In genomic region chr3:78948171-78948570, GRCm38 (mm10) we compare ENCODE assay signal across 9 mouse cellular contexts.
DNase-seq lines count a peak whose midpoint lies in the region; ATAC-seq and TF ChIP-seq lines count a peak whose summit lies in the region.
"Had no signal": no experiment of that assay in that cellular context is flagged by ENCODE, and none has a peak within 500 bp of the region (broad histone marks: within the 10 kb centered on the region; RNA-seq: fewer than 3 reads in every experiment).

No protein-coding gene starts in this region.

- H3K4me3 ChIP-seq in intestine, postnatal 0 days (ENCODE audit: low read depth, low read length), result no peak overlapping the region
- H3K4me3 ChIP-seq in intestine, embryonic 16.5 days (ENCODE audit: low read length), result no peak overlapping the region
- H3K4me3 ChIP-seq in heart, postnatal 0 days (ENCODE audit: low read depth, low read length), result no peak overlapping the region
- H3K4me3 ChIP-seq in left cerebral cortex, adult 2 months, result no peak overlapping the region
- H3K4me3 ChIP-seq: embryonic facial prominence, embryonic 15.5 days had no signal

- no peak overlapping the region for H3K4me2 ChIP-seq in intestine, postnatal 0 days (replicated peaks; ENCODE audit: low read depth)
- H3K4me2 ChIP-seq in intestine, embryonic 16.5 days (ENCODE audit: low read depth, low read length), result no peak overlapping the region
- H3K4me2 ChIP-seq in heart, postnatal 0 days (ENCODE audit: low read depth, low read length), result no peak overlapping the region
- H3K4me2 ChIP-seq: embryonic facial prominence, embryonic 15.5 days had no signal

- no peaks in the 10 kb centered on the region for H3K27me3 ChIP-seq in intestine, postnatal 0 days (replicated peaks; ENCODE audit: control insufficient read depth, insufficient read depth, low read length)
- no peaks in the 10 kb centered on the region for H3K27me3 ChIP-seq in intestine, embryonic 16.5 days (replicated peaks; ENCODE audit: control insufficient read depth, insufficient read depth, low read length)
- H3K27me3 ChIP-seq in heart, postnatal 0 days (ENCODE audit: control insufficient read depth, insufficient read depth, low read length), result no peaks in the 10 kb centered on the region
- H3K27me3 ChIP-seq: embryonic facial prominence, embryonic 15.5 days had no signal

- H3K4me1 ChIP-seq in intestine, postnatal 0 days (replicated peaks; ENCODE audit: control insufficient read depth, insufficient read depth, low read length), result no peaks in the 10 kb centered on the region
- no peaks in the 10 kb centered on the region for H3K4me1 ChIP-seq in intestine, embryonic 16.5 days (ENCODE audit: control insufficient read depth, insufficient read depth, low read length)
- no peaks in the 10 kb centered on the region for H3K4me1 ChIP-seq in heart, postnatal 0 days (ENCODE audit: control insufficient read depth, insufficient read depth)
- H3K4me1 ChIP-seq: embryonic facial prominence, embryonic 15.5 days had no signal

- intact Hi-C loops in left cerebral cortex, adult 2 months (cut with DNase I), result no loop called here

- 28% methylated on average over 8 of the region's 8 CpGs for WGBS in intestine, postnatal 0 days
- 24% methylated on average over 8 of the region's 8 CpGs for WGBS in intestine, embryonic 16.5 days
- 19% methylated on average over 8 of the region's 8 CpGs for WGBS in heart, postnatal 0 days

- peak; percentile 79 for TF ChIP-seq CTCF in intestine, postnatal 0 days (IDR thresholded peaks at IDR 0.05; ENCODE audit: low read depth)
- TF ChIP-seq CTCF in heart, postnatal 0 days (IDR thresholded peaks at IDR 0.05; ENCODE audit: low read depth), result peak; percentile 79
- TF ChIP-seq CTCF in left cerebral cortex, adult 2 months (IDR thresholded peaks at IDR 0.05), result peak; percentile 83

- peak; percentile 83 for DNase-seq in MEL-GATA-1-ER (ENCODE audit: extremely low read depth, low read depth)
- peak; percentile 74 to 78 for DNase-seq in cerebellum, postnatal 10 days
- DNase-seq in heart, postnatal 0 days (ENCODE audit: low spot score), result peak; percentile 25
- DNase-seq in left cerebral cortex, adult 2 months (ENCODE audit: extremely low spot score in 1 of 2, low spot score in 2 of 2), result peak; percentile 58 to 60
- DNase-seq in natural killer cell, adult 2 months (ENCODE audit: low spot score in 2 of 2), result peak; percentile 22 to 42
- DNase-seq in thymus, postnatal 25 days, result peak; percentile 51

- no peaks in the 10 kb centered on the region for H3K36me3 ChIP-seq in intestine, postnatal 0 days (ENCODE audit: control insufficient read depth, insufficient read depth)
- no peaks in the 10 kb centered on the region for H3K36me3 ChIP-seq in intestine, embryonic 16.5 days (ENCODE audit: control insufficient read depth, insufficient read depth, low read length)
- no peaks in the 10 kb centered on the region for H3K36me3 ChIP-seq in heart, postnatal 0 days (replicated peaks; ENCODE audit: control insufficient read depth, insufficient read depth, low read length)
- H3K36me3 ChIP-seq: embryonic facial prominence, embryonic 15.5 days had no signal

- no peak overlapping the region for H3K27ac ChIP-seq in intestine, postnatal 0 days (ENCODE audit: low read depth, low read length)
- H3K27ac ChIP-seq in intestine, embryonic 16.5 days (ENCODE audit: low read length), result no peak overlapping the region
- H3K27ac ChIP-seq in heart, postnatal 0 days (ENCODE audit: low read depth), result no peak overlapping the region
- H3K27ac ChIP-seq in left cerebral cortex, adult 2 months, result no peak overlapping the region
- H3K27ac ChIP-seq: embryonic facial prominence, embryonic 15.5 days had no signal

- ATAC-seq in intestine, postnatal 0 days, result no peak
- no peak for ATAC-seq in intestine, embryonic 16.5 days
- no peak for ATAC-seq in heart, postnatal 0 days (ENCODE audit: insufficient read depth, low read depth)

- no peaks in the 10 kb centered on the region for H3K9me3 ChIP-seq in intestine, postnatal 0 days (ENCODE audit: control insufficient read depth)
- no peaks in the 10 kb centered on the region for H3K9me3 ChIP-seq in intestine, embryonic 16.5 days (ENCODE audit: control insufficient read depth, low read length)
- no peaks in the 10 kb centered on the region for H3K9me3 ChIP-seq in heart, postnatal 0 days (replicated peaks; ENCODE audit: control insufficient read depth, low read length)
- H3K9me3 ChIP-seq: embryonic facial prominence, embryonic 15.5 days had no signal

- H3K9ac ChIP-seq in intestine, postnatal 0 days (ENCODE audit: low read depth, low read length), result no peak overlapping the region
- no peak overlapping the region for H3K9ac ChIP-seq in intestine, embryonic 16.5 days (ENCODE audit: low read depth, low read length)
- no peak overlapping the region for H3K9ac ChIP-seq in heart, postnatal 0 days (replicated peaks; ENCODE audit: low read depth, low read length)
- H3K9ac ChIP-seq: embryonic facial prominence, embryonic 15.5 days had no signal

- no peak for TF ChIP-seq EP300 in heart, postnatal 0 days (IDR thresholded peaks at IDR 0.05; ENCODE audit: low read depth)

Comparison
In these comparisons a context has a peak if more than half of its experiments do, and no peak if none do; other contexts are left out.
1. DNase-seq: peak in every context shown above with its lines; median percentile 83 in MEL-GATA-1-ER; 76 in cerebellum, postnatal 10 days; 59 in left cerebral cortex, adult 2 months; 51 in thymus, postnatal 25 days; 32 in natural killer cell, adult 2 months; 25 in heart, postnatal 0 days.